Mouse (Mus musculus) Patski (cell line): ENCODE results near the gene Scgb1b20. TPM values are rescaled to one million over a fixed set of nuclear protein-coding genes. Genes with fewer than 3 reads are reported as not detected.
"Not testable (repeated sequence)": the region's sequence is repeated elsewhere in the genome, so short reads cannot be mapped to it uniquely, and the experiment has no call there.

ENCODE experiments used
- ATAC-seq: fragments of 100-300 bp; one replicate; pipeline ENCODE4 v1.8.0; 2021
- CTCF ChIA-PET: fragments of 350-600 bp; sonication (Branson Sonifier 250); formaldehyde crosslinking; loops from one replicate; lab custom pipeline; 2022; ENCODE audit warnings: inconsistent platforms; lab: Charles Lee
- POLR2A ChIA-PET: fragments of 350-600 bp; sonication (Branson Sonifier 250); formaldehyde crosslinking; loops from one replicate; lab custom pipeline; 2022; ENCODE audit warnings: antibody characterized with exemption, inconsistent platforms; lab: Charles Lee
- DNase-seq: peaks from one replicate; pipeline ENCODE4 v3.0.0-alpha.2; 2011; ENCODE audit warnings: low read depth, low spot score
- H3K27me3 ChIP-seq: fragments of 371-371 bp; one replicate; pipeline ENCODE4 v1.5.1; 2021
- CTCF ChIP-seq: fragments of 100-300 bp; IDR thresholded peaks from one replicate; pipeline ENCODE4 v1.5.1; 2021
- in situ Hi-C: fragments of 300-500 bp; cut with MboI; formaldehyde crosslinking; loops from 3 replicates; pipeline ENCODE4 v1.11.1; 2018; ENCODE audit warnings: low pct_unique_long_range_greater_than_20kb, mixed read lengths
- polyA plus RNA-seq: library from polyadenylated mRNA; unstranded; gene quantifications from one replicate; pipeline ENCODE4 v1.2.3, GENCODE M21; 2021

The Scgb1b20 gene
- polyA plus RNA-seq, result not detected

DNA sequence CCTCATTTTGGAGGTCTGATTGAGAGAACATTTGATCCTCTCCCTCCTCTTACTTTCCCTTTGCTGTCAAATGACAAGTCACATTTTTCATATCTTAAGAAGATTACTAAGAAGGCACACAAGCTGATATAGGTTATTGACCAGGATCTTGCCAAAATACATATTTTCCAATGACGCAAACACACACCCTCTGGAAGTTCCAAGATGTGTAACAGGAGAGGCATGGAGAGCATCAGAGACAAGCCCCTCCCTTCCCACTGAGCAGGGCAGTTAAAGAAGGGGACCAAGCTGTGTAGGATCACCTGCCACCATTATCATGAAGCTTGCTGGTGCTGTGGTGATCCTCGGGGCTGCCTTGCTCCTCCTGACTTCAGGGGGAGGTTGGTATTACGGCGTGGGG is at the start of gene Scgb1b20:
Gene Scgb1b20 (plus strand): TSS at position 301 of the 400 bp plus-strand sequence.
- H3K27me3 ChIP-seq, DNase-seq, ATAC-seq, CTCF ChIA-PET, in situ Hi-C loops, POLR2A ChIA-PET: not testable (repeated sequence)

- CTCF ChIA-PET, ATAC-seq, in situ Hi-C loops, POLR2A ChIA-PET, DNase-seq, H3K27me3 ChIP-seq: not testable (repeated sequence)
These were observed 6.8 kb upstream of the Scgb1b20 start, which contains the start of gene Scgb2b20 for GRCm38 (mm10) chr7:33366222-33366621. Gene Scgb2b20, minus strand, starts transcription at chr7:33366322.

GRCm38 (mm10) chr7:33399749-33400148 is 26.7 kb downstream of the Scgb1b20 start:
- POLR2A ChIA-PET, H3K27me3 ChIP-seq, DNase-seq, ATAC-seq, in situ Hi-C loops, CTCF ChIA-PET: not testable (repeated sequence)

GRCm38 (mm10) chr7:33401650-33402049 is 28.6 kb downstream of the Scgb1b20 start:
- H3K27me3 ChIP-seq, result no peaks in the 10 kb centered on the region
- CTCF ChIA-PET, result no interaction called here
- DNase-seq, result no peak
- POLR2A ChIA-PET, result no interaction called here
- in situ Hi-C loops, result no loop called here
- no peak for ATAC-seq
- no peak for TF ChIP-seq CTCF

DNA sequence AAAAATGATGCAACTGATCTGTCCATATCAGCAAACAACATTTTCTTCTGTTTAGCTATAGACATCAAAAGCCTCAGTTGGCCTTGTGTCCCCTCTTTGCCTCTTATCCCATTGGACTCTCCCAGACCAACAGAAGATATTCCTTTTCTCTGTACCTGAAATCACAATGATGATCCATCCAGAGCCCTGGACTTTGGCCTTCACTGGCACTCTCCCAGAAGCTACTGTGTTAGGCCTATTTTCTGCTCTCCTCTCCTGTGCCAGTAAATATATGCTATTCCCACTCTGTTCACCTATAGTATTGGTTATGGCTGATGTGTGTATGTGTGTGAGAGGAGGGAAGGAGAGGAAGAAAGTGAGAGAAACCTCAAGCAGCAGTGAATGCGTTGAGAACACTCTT is 36.6 kb downstream of the Scgb1b20 start:
- ATAC-seq, POLR2A ChIA-PET, CTCF ChIA-PET, DNase-seq, H3K27me3 ChIP-seq, in situ Hi-C loops: not testable (repeated sequence)

Other genes with a start within 250 kb of the Scgb1b20 start
- not detected for gene Scgb2b18, start 199.4 kb upstream of the Scgb1b20 start, polyA plus RNA-seq
- gene Scgb1b18, start 187.7 kb upstream of the Scgb1b20 start, polyA plus RNA-seq, result not detected
- gene Scgb2b19, start 92.9 kb upstream of the Scgb1b20 start, polyA plus RNA-seq, result not detected
- gene Scgb1b19, start 85.9 kb upstream of the Scgb1b20 start, polyA plus RNA-seq, result not detected
- not detected for gene Scgb2b20, start 6.9 kb upstream of the Scgb1b20 start, polyA plus RNA-seq
- not detected for gene Scgb2b21, start 147.2 kb downstream of the Scgb1b20 start, polyA plus RNA-seq